Mouse (Mus musculus) erythroid progenitor cell, adult 5-6 weeks (primary cell): ENCODE measurements around the gene Nol9. TPM values are rescaled to one million over a fixed set of nuclear protein-coding genes. Genes with fewer than 3 reads are reported as not detected.

Source experiments
- ATAC-seq: replicated peaks from 2 replicates; pipeline ENCODE4 v1.8.0; 2016; ENCODE audit warnings: moderate number of reproducible peaks, mild to moderate bottlenecking, moderate TSS enrichment, inconsistent platforms; ENCODE audit not compliant: poor library complexity, low FRiP score, severe bottlenecking
- total RNA-seq, 2 experiments: library from RNA; stranded (forward) in 1 of 2; stranded (reverse) in 1 of 2; fragments of 150-400 nt in 1 of 2; fragments of 186-747, 209-891 nt in 1 of 2; gene quantifications; 2 replicates each; pipeline versions ENCODE4 v1.2.3 to v1.2.4; 2015 to 2017; ENCODE audit warnings: low replicate concordance in 2 of 2

Gene Nol9
- total RNA-seq, 2 experiments from 2014 or later: 4.9 to 7.1 TPM

GRCm38 (mm10) chr4:152038225-152038984 is 716 bp upstream of the Nol9 start, which contains the start of gene Tas1r1:
Gene Tas1r1 (minus strand): TSS chr4:152038568.
- ATAC-seq: no peak

- ATAC-seq: 0 out of 2 replicates have a peak, but pooled peaks have one; percentile 10
These were observed 750 bp downstream of the Nol9 start for GRCm38 (mm10) chr4:152039831-152040310.

GRCm38 (mm10) chr4:152041924-152042641 is 3.0 kb downstream of the Nol9 start:
- no peak for ATAC-seq

GRCm38 (mm10) chr4:152043171-152043570 is 4.0 kb downstream of the Nol9 start:
- no peak for ATAC-seq

GRCm38 (mm10) chr4:152044609-152045008 is 5.5 kb downstream of the Nol9 start:
- no peak for ATAC-seq

GRCm38 (mm10) chr4:152062390-152063110 is 23.4 kb downstream of the Nol9 start:
- no peak for ATAC-seq

- no peak for ATAC-seq
These were observed 28.2 kb downstream of the Nol9 start for GRCm38 (mm10) chr4:152067280-152067679.

- no peak for ATAC-seq
These were observed 29.1 kb downstream of the Nol9 start for GRCm38 (mm10) chr4:152068166-152068724.

GRCm38 (mm10) chr4:152069245-152069644 is 30.1 kb downstream of the Nol9 start:
- ATAC-seq: no peak

GRCm38 (mm10) chr4:152070494-152071396 is 31.6 kb downstream of the Nol9 start:
- no peak for ATAC-seq

GRCm38 (mm10) chr4:152072121-152072601 is 33.0 kb downstream of the Nol9 start, which contains the start of gene Plekhg5:
Gene Plekhg5 (plus strand): TSS chr4:152072498.
- ATAC-seq: no peak

GRCm38 (mm10) chr4:152072655-152073054 is 33.5 kb downstream of the Nol9 start:
- no peak for ATAC-seq

- ATAC-seq: no peak
These were observed 34.6 kb downstream of the Nol9 start for GRCm38 (mm10) chr4:152073715-152074114.

- no peak for ATAC-seq
These were observed 35.4 kb downstream of the Nol9 start for GRCm38 (mm10) chr4:152074548-152074947.

- ATAC-seq: no peak
These were observed 38.1 kb downstream of the Nol9 start for GRCm38 (mm10) chr4:152077191-152077590.

- no peak for ATAC-seq
These were observed 39.0 kb downstream of the Nol9 start for GRCm38 (mm10) chr4:152078105-152078530.

GRCm38 (mm10) chr4:152079261-152079660 is 40.1 kb downstream of the Nol9 start:
- ATAC-seq: no peak

- ATAC-seq: no peak
These were observed 40.8 kb downstream of the Nol9 start for GRCm38 (mm10) chr4:152079931-152080330.
